Mouse (Mus musculus) heart, embryonic 10.5 days (tissue): ENCODE data around the gene Scarf2. TPM values are rescaled to one million over a fixed set of nuclear protein-coding genes. Genes with fewer than 3 reads are reported as not detected.
A peak's percentile ranks its signal among the peaks of the same experiment; 100 is the strongest.

Experiments used
- DNase-seq: peaks from one replicate; pipeline ENCODE4 v3.0.0-alpha.2; 2017; ENCODE audit warnings: low spot score
- H3K27ac ChIP-seq: fragments of 300-500 bp; sonication (generic); 2 replicates; pipeline ENCODE4 v1.5.1; 2016; ENCODE audit warnings: mild to moderate bottlenecking
- H3K27me3 ChIP-seq: fragments of 300-500 bp; sonication (generic); 2 replicates; pipeline ENCODE4 v1.6.1; 2016; ENCODE audit warnings: mild to moderate bottlenecking; ENCODE audit not compliant: poor library complexity, insufficient read depth, severe bottlenecking
- H3K36me3 ChIP-seq: fragments of 300-500 bp; sonication (generic); 2 replicates; pipeline ENCODE4 v1.6.1; 2016; ENCODE audit warnings: mild to moderate bottlenecking, moderate library complexity
- H3K4me1 ChIP-seq: fragments of 300-500 bp; sonication (generic); 2 replicates; pipeline ENCODE4 v1.6.1; 2016; ENCODE audit warnings: mild to moderate bottlenecking
- H3K4me3 ChIP-seq: fragments of 300-500 bp; sonication (generic); 2 replicates; pipeline ENCODE4 v1.5.1; 2016; ENCODE audit warnings: mild to moderate bottlenecking, moderate library complexity
- H3K9me3 ChIP-seq: fragments of 300-500 bp; sonication (generic); 2 replicates; pipeline ENCODE4 v1.6.1; 2016; ENCODE audit warnings: mild to moderate bottlenecking, moderate library complexity
- WGBS: fragments of 180-500 bp; shearing (Covaris S2); methylation state at CpG from one replicate; pipeline ENCODE4 v1.1.7; 2016; 5-methylcytosine and 5-hydroxymethylcytosine counted together
- polyA plus RNA-seq: library from polyadenylated mRNA; unstranded; fragments of >200 nt; fragmentation: Nextera tagmentation; extraction: Ambion mirVana; gene quantifications from 2 replicates; pipeline ENCODE4 v1.2.1, GENCODE M21; 2016

The Scarf2 gene
- 7.0 and 12.9 TPM in 2 replicates for polyA plus RNA-seq

- Histone ChIP-seq H3K9me3 (no peaks in the 10 kb centered on the region), H3K4me3 (peak within 1 kb of the TSS; percentile 74), H3K27ac (peak within 1 kb of the TSS; percentile 95), H3K4me1 (peaks cover 58% of the 10 kb centered on the region), H3K36me3 (peaks cover 16% of the 10 kb centered on the region), H3K27me3 (peaks cover 78% of the 10 kb centered on the region)
- 1% methylated on average over 81 of the region's 81 CpGs for whole genome bisulfite sequencing
- DNase-seq, result no peak
Measured at GRCm38 (mm10) chr16:17796971-17797811, at the start of gene Scarf2. Gene Scarf2 (plus strand): TSS chr16:17797282.

DNA sequence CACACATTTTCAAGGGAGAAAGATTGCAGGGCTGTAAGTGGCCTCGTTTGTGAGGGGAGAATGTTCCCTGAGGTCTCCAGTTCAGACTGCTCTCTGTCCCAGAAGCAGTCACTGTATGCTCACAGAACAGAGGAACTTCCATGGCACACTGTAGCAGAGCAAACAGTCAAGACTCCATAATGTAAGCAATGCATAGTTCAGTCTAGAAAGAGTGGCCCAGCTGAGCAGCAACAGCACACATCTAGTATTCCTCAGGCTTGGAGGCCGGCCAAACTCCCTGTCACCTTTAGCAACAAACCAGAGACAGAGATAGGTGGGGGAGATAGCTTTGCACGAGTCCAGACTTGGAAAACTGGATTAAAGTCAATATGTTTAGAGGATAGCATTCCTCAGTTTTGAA is 44.1 kb upstream of the Scarf2 start:
- no peak for DNase-seq
- Histone ChIP-seq H3K4me3 (no peak overlapping the region), H3K36me3 (no peaks in the 10 kb centered on the region), H3K27me3 (0 out of 2 replicates have a peak, but pooled peaks cover 8% of the 10 kb centered on the region), H3K4me1 (peaks cover 6% of the 10 kb centered on the region), H3K9me3 (no peaks in the 10 kb centered on the region), H3K27ac (no peak overlapping the region)
- WGBS, result 22% methylated on average over 3 of the region's 3 CpGs

- Histone ChIP-seq H3K4me1 (peaks cover 6% of the 10 kb centered on the region), H3K9me3 (no peaks in the 10 kb centered on the region), H3K27me3 (peaks cover 13% of the 10 kb centered on the region; the same call in 1 of the 2 replicates), H3K36me3 (no peaks in the 10 kb centered on the region), H3K4me3 (no peak overlapping the region), H3K27ac (no peak overlapping the region)
- no peak for DNase-seq
- WGBS, result 46% methylated on average over 1 of the region's 1 CpGs
Measured at GRCm38 (mm10) chr16:17753686-17754085, 43.4 kb upstream of the Scarf2 start.

GRCm38 (mm10) chr16:17757756-17758155 is 39.3 kb upstream of the Scarf2 start:
- peaks cover 5% of the 10 kb centered on the region; the same call in 1 of the 2 replicates for H3K36me3 ChIP-seq
- no peak overlapping the region for H3K27ac ChIP-seq
- WGBS, result 86% methylated on average over 1 of the region's 1 CpGs
- peaks cover 13% of the 10 kb centered on the region; the same call in 1 of the 2 replicates for H3K27me3 ChIP-seq
- DNase-seq, result no peak
- H3K4me1 ChIP-seq, result peaks cover 31% of the 10 kb centered on the region
- no peaks in the 10 kb centered on the region for H3K9me3 ChIP-seq
- no peak overlapping the region for H3K4me3 ChIP-seq

- Histone ChIP-seq H3K36me3 (peaks cover 9% of the 10 kb centered on the region), H3K9me3 (no peaks in the 10 kb centered on the region), H3K27ac (peak overlapping the region; percentile 96), H3K27me3 (peaks cover 13% of the 10 kb centered on the region; the same call in 1 of the 2 replicates), H3K4me1 (peaks cover 26% of the 10 kb centered on the region), H3K4me3 (peak overlapping the region; percentile 79)
- 43% methylated on average over 9 of the region's 9 CpGs for WGBS
- no peak for DNase-seq
Measured at GRCm38 (mm10) chr16:17758902-17759301, 38.2 kb upstream of the Scarf2 start.

DNA sequence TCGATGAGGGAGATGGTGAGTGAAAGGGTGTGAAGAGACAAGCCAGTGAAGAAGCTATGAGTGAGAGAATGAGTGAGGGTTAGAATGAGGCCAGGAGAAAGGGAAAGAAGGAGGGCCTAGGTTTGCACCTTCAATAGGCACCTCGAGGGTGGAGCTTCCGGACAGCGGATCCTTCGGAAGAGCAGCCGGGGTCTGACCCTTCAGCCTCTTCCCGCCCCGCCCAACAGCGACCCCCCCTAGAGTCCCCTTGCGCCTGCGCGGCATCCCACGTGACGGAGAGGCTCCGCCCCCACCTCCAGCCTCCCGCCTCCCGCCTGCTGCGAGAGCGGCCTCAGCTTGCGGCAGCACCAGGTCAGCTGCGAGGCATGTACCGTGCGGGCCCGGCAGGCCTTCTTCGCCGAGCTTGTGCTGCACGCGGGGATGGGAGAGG is 37.7 kb upstream of the Scarf2 start, which contains the start of gene Klhl22:
Gene Klhl22, plus strand, starts transcription at position 275 of the 430 bp plus-strand sequence.
- H3K4me1 ChIP-seq, result peaks cover 29% of the 10 kb centered on the region
- H3K4me3 ChIP-seq, result peak within 1 kb of the TSS; percentile 79
- WGBS, result under 1% methylated on average over 28 of the region's 28 CpGs
- peak; percentile 95 for DNase-seq
- H3K36me3 ChIP-seq, result peaks cover 13% of the 10 kb centered on the region
- peaks cover 13% of the 10 kb centered on the region; the same call in 1 of the 2 replicates for H3K27me3 ChIP-seq
- H3K9me3 ChIP-seq, result no peaks in the 10 kb centered on the region
- peak within 1 kb of the TSS; percentile 96 for H3K27ac ChIP-seq

GRCm38 (mm10) chr16:17759813-17760321 is 37.2 kb upstream of the Scarf2 start:
- Histone ChIP-seq H3K36me3 (peaks cover 16% of the 10 kb centered on the region), H3K27me3 (peaks cover 13% of the 10 kb centered on the region; the same call in 1 of the 2 replicates), H3K4me3 (peak overlapping the region; percentile 79), H3K4me1 (peaks cover 29% of the 10 kb centered on the region), H3K9me3 (no peaks in the 10 kb centered on the region), H3K27ac (peak overlapping the region; percentile 96)
- WGBS, result 2% methylated on average over 53 of the region's 54 CpGs
- DNase-seq, result peak; percentile 79

- 31% methylated on average over 8 of the region's 8 CpGs for WGBS
- peak overlapping the region; percentile 79 for H3K4me3 ChIP-seq
- peaks cover 21% of the 10 kb centered on the region for H3K36me3 ChIP-seq
- H3K27ac ChIP-seq, result no peak overlapping the region
- H3K4me1 ChIP-seq, result peaks cover 29% of the 10 kb centered on the region
- peak; percentile 80 for DNase-seq
- H3K9me3 ChIP-seq, result no peaks in the 10 kb centered on the region
- peaks cover 13% of the 10 kb centered on the region; the same call in 1 of the 2 replicates for H3K27me3 ChIP-seq
Measured at GRCm38 (mm10) chr16:17760657-17761056, 36.4 kb upstream of the Scarf2 start.

- Histone ChIP-seq H3K4me1 (peaks cover 29% of the 10 kb centered on the region), H3K4me3 (peak overlapping the region; percentile 79; the same call in 1 of the 2 replicates), H3K27ac (no peak overlapping the region), H3K36me3 (peaks cover 25% of the 10 kb centered on the region), H3K9me3 (no peaks in the 10 kb centered on the region), H3K27me3 (peaks cover 13% of the 10 kb centered on the region; the same call in 1 of the 2 replicates)
- 50% methylated on average over 1 of the region's 1 CpGs for WGBS
- no peak for DNase-seq
Measured at GRCm38 (mm10) chr16:17761074-17761473, 36.0 kb upstream of the Scarf2 start.

GRCm38 (mm10) chr16:17764108-17764511 is 33.0 kb upstream of the Scarf2 start:
- WGBS, result 72% methylated on average over 4 of the region's 4 CpGs
- DNase-seq, result no peak
- no peak overlapping the region for H3K4me3 ChIP-seq
- peaks cover 53% of the 10 kb centered on the region for H3K36me3 ChIP-seq
- no peaks in the 10 kb centered on the region for H3K9me3 ChIP-seq
- H3K4me1 ChIP-seq, result peaks cover 26% of the 10 kb centered on the region
- no peak overlapping the region for H3K27ac ChIP-seq
- H3K27me3 ChIP-seq, result no peaks in the 10 kb centered on the region

- peaks cover 3% of the 10 kb centered on the region; the same call in 1 of the 2 replicates for H3K4me1 ChIP-seq
- H3K4me3 ChIP-seq, result no peak overlapping the region
- WGBS, result 59% methylated on average over 7 of the region's 7 CpGs
- peaks cover 73% of the 10 kb centered on the region for H3K36me3 ChIP-seq
- DNase-seq, result no peak
- no peak overlapping the region for H3K27ac ChIP-seq
- H3K27me3 ChIP-seq, result no peaks in the 10 kb centered on the region
- H3K9me3 ChIP-seq, result no peaks in the 10 kb centered on the region
Measured at GRCm38 (mm10) chr16:17768834-17769233, 28.2 kb upstream of the Scarf2 start.

GRCm38 (mm10) chr16:17771117-17771865 is 25.8 kb upstream of the Scarf2 start:
- H3K27ac ChIP-seq, result no peak overlapping the region
- no peak overlapping the region for H3K4me3 ChIP-seq
- H3K36me3 ChIP-seq, result peaks cover 62% of the 10 kb centered on the region
- H3K9me3 ChIP-seq, result no peaks in the 10 kb centered on the region
- no peaks in the 10 kb centered on the region for H3K27me3 ChIP-seq
- no peak for DNase-seq
- 83% methylated on average over 4 of the region's 4 CpGs for WGBS
- no peaks in the 10 kb centered on the region for H3K4me1 ChIP-seq
